Mouse (Mus musculus) thymus, postnatal 36 days (tissue): ENCODE measurements around the gene Exph5.

Source experiments
- DNase-seq, 2 experiments: peaks; one replicate each; pipeline ENCODE4 v3.0.0; 2022; ENCODE audit warnings: mixed read lengths in 2 of 2

Exph5 gene

DNA sequence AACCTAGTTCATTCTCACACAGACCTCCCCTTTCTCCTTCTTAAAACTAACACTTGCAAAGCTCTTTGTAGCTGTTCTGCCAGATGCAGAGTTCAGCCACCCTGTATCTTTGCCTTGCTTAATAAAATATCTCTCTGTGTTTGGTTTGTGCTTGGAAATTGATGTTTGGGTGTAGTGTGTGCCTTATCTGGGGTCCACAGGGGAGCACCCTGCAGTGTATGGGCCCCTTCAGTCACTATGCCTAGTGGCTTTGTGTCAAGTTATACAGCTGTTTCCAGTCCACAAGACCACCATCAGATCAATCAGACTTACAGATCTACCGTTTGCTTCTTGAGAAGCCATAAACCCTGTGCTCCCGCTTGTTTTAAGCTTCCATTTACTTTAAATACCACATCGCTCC is 108.0 kb downstream of the Exph5 start:
- DNase-seq, result no peak

- no peak for DNase-seq
Observed at GRCm38 (mm10) chr9:53422133-53422896, 120.8 kb downstream of the Exph5 start.

- DNase-seq, result no peak
Observed at GRCm38 (mm10) chr9:53426726-53427125, 125.3 kb downstream of the Exph5 start.
